Mouse (Mus musculus): Measurements from ENCODE around the gene Tcp11.

DNA sequence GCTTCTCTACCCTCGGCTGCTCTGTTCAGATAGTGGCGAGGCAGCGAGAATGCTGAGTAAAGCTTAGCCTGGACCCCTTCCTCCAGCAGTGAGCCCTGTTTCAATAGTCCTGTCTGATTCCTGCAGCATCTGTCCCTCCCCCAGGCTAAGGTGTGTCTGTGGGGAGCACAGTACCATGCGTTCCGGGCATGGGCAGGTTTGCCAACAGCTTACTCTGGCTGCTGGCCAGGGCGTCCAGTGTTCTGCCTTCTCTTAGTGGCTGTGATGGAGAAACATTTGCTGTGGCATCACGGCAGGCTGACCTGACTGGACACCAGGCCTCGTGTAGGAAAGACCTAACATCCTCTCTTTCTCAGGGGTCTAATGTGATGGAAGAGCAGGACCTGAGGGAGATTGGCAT is 30.2 kb downstream of the Tcp11 start:
- TF ChIP-seq POLR2A (IDR thresholded peaks at IDR 0.05; ENCODE audit: control insufficient read depth, extremely low read depth, insufficient read depth, low read length, poor library complexity): no peak
- no peak for TF ChIP-seq CTCF (IDR thresholded peaks at IDR 0.05; ENCODE audit: borderline replicate concordance, control insufficient read depth, extremely low read depth, insufficient read depth, low read length, poor library complexity)
